Mouse (Mus musculus) kidney, adult 2 months (tissue): ENCODE measurements around the gene Gpr141.

Experiments used
- CTCF ChIP-seq: fragments of 200-500 bp; conservative IDR thresholded peaks from 2 replicates; pipeline ENCODE4 v1.5.1; 2011; ENCODE audit warnings: low read depth, mild to moderate bottlenecking, control low read depth, low read length, moderate library complexity, mixed read lengths; ENCODE audit not compliant: insufficient read depth, insufficient read length
- POLR2A ChIP-seq: fragments of 200-500 bp; IDR thresholded peaks from one replicate; pipeline ENCODE4 v1.6.1; 2011; ENCODE audit warnings: low read depth, low read length, control low read depth

DNA sequence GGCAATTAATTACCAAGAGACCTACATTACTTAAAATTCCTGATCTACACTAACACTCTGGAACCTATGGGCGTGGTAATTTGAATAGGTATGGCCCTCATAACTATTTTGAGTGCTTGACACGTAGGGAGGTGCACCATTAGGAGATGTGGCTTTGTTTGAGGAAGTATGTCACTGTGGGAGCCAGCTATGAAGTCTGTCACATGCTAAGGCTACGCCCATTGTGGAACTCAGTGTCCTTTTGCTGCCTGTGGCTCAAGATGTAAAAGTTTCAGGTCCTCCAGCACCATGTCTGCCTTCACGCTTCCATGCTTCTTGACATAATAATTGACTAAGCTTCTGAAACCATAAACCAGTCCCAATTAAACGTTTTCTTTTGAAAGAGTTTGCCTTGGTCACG lies 29.6 kb downstream of the Gpr141 start:
- TF ChIP-seq CTCF = no peak
- no peak for TF ChIP-seq POLR2A
